Mouse (Mus musculus): ENCODE results near the gene Serpinb5.

DNA sequence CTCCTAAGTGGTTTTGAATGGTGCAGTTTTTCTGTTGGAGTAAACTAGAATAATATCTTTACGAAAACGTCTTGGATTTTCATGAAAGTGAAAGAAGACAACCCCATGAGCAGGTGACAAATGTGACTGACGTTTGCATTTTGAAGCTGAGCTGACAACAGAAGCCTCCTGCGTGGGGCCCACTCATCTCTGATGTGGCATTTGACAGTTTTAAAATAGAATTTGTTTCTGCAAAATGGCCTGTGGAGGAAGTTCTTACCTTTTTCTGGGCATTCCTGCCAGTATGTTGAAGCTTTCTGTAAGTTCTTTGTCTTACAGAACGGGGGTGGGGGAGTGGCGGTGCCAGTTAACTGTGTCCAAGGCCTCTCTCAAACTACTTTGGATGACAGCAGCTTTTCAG lies 5.8 kb downstream of the Serpinb5 start:
- TF ChIP-seq POLR2A (IDR thresholded peaks at IDR 0.05; ENCODE audit: low read depth, low read length) (no peak), CTCF (IDR thresholded peaks at IDR 0.05; ENCODE audit: extremely low read depth, insufficient read depth, insufficient read length, insufficient replicate concordance) (no peak)

All from spleen, adult 2 months (tissue).